Mouse (Mus musculus): ENCODE results near the gene Mcm2. TPM values are rescaled to one million over a fixed set of nuclear protein-coding genes. Genes with fewer than 3 reads are reported as not detected.

Mcm2 gene
- polyA plus RNA-seq (2012; rRNA removed): 8.2 and 9.3 TPM in 2 replicates

DNA sequence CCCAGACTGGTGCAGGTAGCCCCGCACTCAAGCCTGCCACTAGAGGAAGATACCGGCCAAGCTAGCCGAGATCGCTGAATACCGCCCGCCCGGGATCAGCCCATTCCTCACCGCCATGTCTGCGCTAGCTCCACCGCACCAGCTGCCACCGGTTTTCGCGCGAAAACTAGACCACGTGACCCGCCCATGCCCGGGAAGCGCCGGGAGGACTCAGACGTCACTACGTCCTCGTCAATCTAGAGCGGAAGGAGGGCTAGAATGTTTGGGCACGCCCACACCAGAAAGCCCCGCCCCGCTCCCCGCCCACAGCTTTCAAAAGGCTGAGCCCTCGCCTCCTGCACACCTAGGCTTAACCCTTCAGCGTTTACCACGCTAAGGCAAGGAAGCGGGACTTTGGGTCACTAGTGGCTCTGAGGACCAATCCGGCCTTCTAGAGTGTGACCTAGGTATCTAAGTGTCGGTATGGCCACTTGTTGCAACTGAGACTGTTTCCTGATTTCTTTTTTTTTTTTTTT lies at the start of gene Mcm2:
Gene Mcm2, minus strand, starts transcription at position 247 of the 515 bp plus-strand sequence.

DNA sequence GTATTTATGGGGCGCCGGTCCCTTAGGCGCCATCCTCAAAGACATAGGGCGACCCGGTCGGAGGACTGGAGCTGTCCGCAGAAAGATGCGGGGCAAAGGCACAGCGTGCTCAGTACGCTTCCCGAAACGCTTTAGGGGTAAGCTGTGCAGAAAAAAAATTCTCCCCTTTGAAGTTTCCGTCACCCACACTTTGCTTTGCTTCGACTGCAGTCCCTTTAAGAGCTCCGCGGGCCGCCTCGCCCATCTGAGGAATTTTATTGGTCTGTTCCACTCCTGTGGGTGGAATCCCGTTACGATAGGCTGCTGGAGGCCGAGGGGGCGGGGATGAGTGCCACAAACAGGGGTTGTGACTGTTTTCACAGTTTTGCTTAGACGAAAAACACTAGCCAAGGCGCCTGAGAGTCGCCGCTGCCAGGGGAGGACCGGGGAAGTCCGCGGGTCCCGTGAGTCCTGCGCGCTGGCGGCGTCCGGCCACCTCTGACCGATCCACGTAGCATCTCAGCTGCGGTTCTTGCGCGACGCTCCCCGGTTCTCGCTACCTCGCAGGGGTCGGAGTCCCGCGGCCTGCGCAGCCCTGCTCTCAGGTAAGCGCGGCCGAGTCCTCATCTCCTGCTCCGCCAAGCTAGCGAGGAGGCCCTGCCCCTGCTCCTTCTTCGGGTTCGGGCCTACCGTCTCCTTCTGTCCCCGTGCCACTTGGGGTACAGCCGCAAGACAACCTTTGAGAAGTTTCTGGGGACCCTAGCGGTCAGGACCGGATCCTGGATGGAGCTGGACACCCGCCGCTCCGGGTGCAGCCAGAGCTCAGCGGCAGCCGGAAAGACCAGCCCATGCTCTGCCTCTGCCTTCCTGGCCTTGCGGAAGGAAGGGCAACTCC lies 3.6 kb upstream of the Mcm2 start, which contains the start of gene Tpra1:
Gene Tpra1, plus strand, starts transcription at position 305 of the 874 bp plus-strand sequence.

DNA sequence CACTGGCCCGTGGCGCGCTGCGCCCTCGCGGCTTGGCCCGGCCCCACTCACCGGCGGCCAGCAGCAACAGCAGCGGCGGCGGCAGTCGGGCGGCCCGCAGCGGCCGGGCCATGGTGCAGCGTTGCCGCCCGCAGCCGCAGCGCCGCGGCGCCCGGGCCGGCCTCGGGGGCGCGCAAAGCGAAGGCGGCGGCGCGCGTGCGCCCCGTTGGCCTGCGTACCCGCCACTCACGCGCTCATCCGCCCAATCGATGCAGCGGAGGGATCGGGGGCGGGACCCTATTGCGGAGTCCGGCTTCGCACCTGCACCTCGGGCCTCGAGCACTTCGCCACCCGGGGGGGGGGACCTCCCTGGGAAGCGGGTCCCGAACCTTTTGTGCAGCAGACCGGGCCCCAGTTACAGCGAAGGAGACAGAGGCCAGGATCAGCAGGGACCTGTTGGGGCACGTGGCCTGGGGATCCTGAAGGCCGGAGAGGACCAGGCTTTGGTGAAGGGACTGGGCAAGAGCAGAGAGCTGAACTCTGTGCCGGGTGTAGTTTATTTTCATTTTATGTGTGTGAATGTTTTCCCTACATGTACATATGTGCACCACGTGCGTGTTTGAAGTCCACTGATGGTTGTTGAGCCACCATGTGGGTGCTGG lies 23.6 kb downstream of the Mcm2 start, which contains the start of gene Podxl2:
Gene Podxl2, minus strand, starts transcription at position 177 of the 641 bp plus-strand sequence.

DNA sequence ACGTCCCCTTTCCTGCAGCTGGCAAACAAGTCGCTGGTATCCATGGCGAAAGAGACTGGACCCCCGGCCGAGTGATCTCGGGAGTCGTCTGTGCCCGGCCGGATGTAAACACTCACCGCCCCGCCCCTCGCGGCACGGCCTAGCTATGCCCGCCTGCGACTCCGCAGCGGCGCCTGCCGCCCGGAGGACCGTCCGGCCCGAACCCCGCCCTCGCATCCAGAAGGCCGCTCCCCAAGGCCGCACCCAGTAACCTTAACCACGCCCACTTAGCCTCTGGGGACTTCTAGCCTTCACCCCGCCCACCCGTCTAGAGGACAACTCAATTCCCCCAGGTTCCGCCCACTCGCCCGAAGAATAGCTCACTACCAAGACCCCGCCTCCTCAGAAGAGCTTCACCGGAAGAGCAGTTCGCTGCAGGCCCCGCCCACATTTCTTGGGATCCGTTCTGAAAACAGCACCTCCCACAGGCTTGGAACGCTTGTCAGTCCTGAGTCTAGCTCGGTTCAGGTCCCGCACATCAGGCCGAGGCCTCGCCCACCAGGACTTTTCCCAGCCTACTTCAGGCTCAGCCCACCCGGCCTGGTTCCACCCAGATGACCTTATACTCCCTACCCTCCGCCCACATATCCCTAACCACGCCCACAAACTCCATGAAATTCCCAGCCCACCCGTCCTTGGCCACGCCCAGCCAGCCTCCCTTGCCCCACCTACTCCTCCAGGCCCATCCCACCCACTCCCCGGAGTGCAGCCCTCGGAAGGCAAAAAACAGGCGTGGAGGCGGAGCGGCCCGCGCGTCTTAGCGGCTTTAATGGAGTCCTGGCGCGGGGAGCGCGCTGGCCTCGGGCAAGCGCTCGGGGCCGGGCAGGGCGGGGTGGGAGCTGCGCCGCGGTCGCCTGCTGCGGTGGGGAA lies 56.5 kb downstream of the Mcm2 start, which contains the start of gene Abtb1:
Gene Abtb1, minus strand, starts transcription at position 204 of the 909 bp plus-strand sequence.

Other genes with a start within 250 kb of the Mcm2 start
- gene Mgll, start 174.4 kb downstream of the Mcm2 start, polyA plus RNA-seq (2012; rRNA removed): 66.0 and 78.1 TPM in 2 replicates
- 47.9 and 64.6 TPM in 2 replicates for gene Abtb1, start 56.8 kb downstream of the Mcm2 start, polyA plus RNA-seq (2012; rRNA removed)
- gene Podxl2, start 23.7 kb downstream of the Mcm2 start, polyA plus RNA-seq (2012; rRNA removed): 17.9 and 32.3 TPM in 2 replicates
- 99.3 and 112 TPM in 2 replicates for gene Tpra1, start 3.5 kb upstream of the Mcm2 start, polyA plus RNA-seq (2012; rRNA removed)

Data from stomach, adult 2 months (tissue).